Mouse (Mus musculus) heart, postnatal 0 days (tissue): ENCODE data around the gene Cyb561d1. TPM values are rescaled to one million over a fixed set of nuclear protein-coding genes. Genes with fewer than 3 reads are reported as not detected.
A peak's percentile ranks its signal among the peaks of the same experiment; 100 is the strongest.

Experiments used
- ATAC-seq: fragments of 200-750 bp; cut with Nextera tagmentation; 2 replicates; pipeline ENCODE4 v1.8.0; 2017; ENCODE audit warnings: low read depth, moderate number of reproducible peaks, moderate library complexity; ENCODE audit not compliant: insufficient read depth
- DNase-seq: peaks from one replicate; pipeline ENCODE4 v3.0.0-alpha.2; 2016; ENCODE audit warnings: low spot score
- H3K27ac ChIP-seq: fragments of 300-500 bp; sonication (generic); 2 replicates; pipeline ENCODE4 v1.5.1; 2014; ENCODE audit warnings: low read depth, mild to moderate bottlenecking
- H3K27me3 ChIP-seq: fragments of 300-500 bp; sonication (generic); 2 replicates; pipeline ENCODE4 v1.6.1; 2014; ENCODE audit warnings: low read length, mixed read lengths; ENCODE audit not compliant: control insufficient read depth, insufficient read depth
- H3K36me3 ChIP-seq: fragments of 300-500 bp; sonication (generic); replicated peaks from 2 replicates; pipeline ENCODE4 v1.6.1; 2014; ENCODE audit warnings: low read length, mixed read lengths; ENCODE audit not compliant: control insufficient read depth, insufficient read depth
- H3K4me1 ChIP-seq: fragments of 300-500 bp; sonication (generic); 2 replicates; pipeline ENCODE4 v1.6.1; 2014; ENCODE audit warnings: antibody characterized with exemption; ENCODE audit not compliant: control insufficient read depth, insufficient read depth
- H3K4me2 ChIP-seq: fragments of 300-500 bp; sonication (generic); 2 replicates; pipeline ENCODE4 v1.6.1; 2014; ENCODE audit warnings: low read depth, mild to moderate bottlenecking, low read length, moderate library complexity
- H3K4me3 ChIP-seq: fragments of 300-500 bp; sonication (generic); 2 replicates; pipeline ENCODE4 v1.5.1; 2014; ENCODE audit warnings: low read depth, low read length
- H3K9ac ChIP-seq: fragments of 300-500 bp; sonication (generic); replicated peaks from 2 replicates; pipeline ENCODE4 v1.6.1; 2014; ENCODE audit warnings: low read depth, low read length, mixed read lengths
- H3K9me3 ChIP-seq: fragments of 300-500 bp; sonication (generic); replicated peaks from 2 replicates; pipeline ENCODE4 v1.6.1; 2016; ENCODE audit warnings: low read length; ENCODE audit not compliant: control insufficient read depth
- CTCF ChIP-seq: IDR thresholded peaks from 2 replicates; pipeline ENCODE4 v1.5.1; 2016; ENCODE audit warnings: antibody characterized with exemption, control low read depth, low read depth
- EP300 ChIP-seq: IDR thresholded peaks from 2 replicates; pipeline ENCODE4 v1.6.1; 2016; ENCODE audit warnings: antibody characterized with exemption, low read depth
- WGBS: fragments of 180-500 bp; shearing (Covaris S2); extraction: QIAGEN DNeasy Blood & Tissue Kit; methylation state at CpG from one replicate; pipeline ENCODE4 v1.1.7; 2014; 5-methylcytosine and 5-hydroxymethylcytosine counted together
- polyA plus RNA-seq: library from polyadenylated mRNA; unstranded; fragments of >200 nt; fragmentation: Nextera tagmentation; extraction: Ambion mirVana; gene quantifications from 2 replicates; pipeline ENCODE4 v1.2.1, GENCODE M21; 2015
- total RNA-seq: library from RNA; depleted of rRNA; stranded (reverse); fragments of >200 nt; gene quantifications from 2 replicates; pipeline ENCODE4 v1.2.3, GENCODE M21; 2014; ENCODE audit warnings: low replicate concordance

Cyb561d1 gene
- total and polyA plus RNA-seq, 2 experiments from 2014 or later = 3.5 to 4.7 TPM

DNA sequence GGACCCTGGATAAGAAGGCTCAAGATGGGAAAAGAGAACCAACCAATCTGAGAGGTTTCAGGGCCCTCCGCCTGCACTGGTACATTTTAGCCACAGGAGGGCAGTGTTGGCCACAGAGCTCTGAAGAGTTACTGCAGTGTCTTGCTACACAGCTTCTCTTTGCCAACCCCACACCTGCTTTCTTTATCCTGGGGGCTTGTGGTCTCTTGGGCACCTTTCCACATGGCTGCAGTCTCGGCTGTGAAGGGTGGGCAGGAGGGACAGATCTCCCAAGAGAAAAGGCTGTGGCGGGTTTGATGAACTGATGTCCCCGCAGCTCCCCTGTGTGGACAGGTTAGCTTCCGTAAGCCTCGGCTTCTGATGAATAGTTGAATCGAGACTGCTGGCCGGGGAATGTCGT lies 36.2 kb downstream of the Cyb561d1 start:
- peak; percentile 66 for DNase-seq
- Histone ChIP-seq H3K4me1 (no peaks in the 10 kb centered on the region), H3K27me3 (no peaks in the 10 kb centered on the region), H3K36me3 (no peaks in the 10 kb centered on the region), H3K4me2 (no peak overlapping the region), H3K27ac (no peak overlapping the region), H3K9ac (no peak overlapping the region), H3K9me3 (no peaks in the 10 kb centered on the region), H3K4me3 (no peak overlapping the region)
- TF ChIP-seq EP300 (no peak), CTCF (peak; percentile 97)
- 26% methylated on average over 9 of the region's 9 CpGs for WGBS
- peak; percentile 53; the same call in 1 of the 2 replicates for ATAC-seq

DNA sequence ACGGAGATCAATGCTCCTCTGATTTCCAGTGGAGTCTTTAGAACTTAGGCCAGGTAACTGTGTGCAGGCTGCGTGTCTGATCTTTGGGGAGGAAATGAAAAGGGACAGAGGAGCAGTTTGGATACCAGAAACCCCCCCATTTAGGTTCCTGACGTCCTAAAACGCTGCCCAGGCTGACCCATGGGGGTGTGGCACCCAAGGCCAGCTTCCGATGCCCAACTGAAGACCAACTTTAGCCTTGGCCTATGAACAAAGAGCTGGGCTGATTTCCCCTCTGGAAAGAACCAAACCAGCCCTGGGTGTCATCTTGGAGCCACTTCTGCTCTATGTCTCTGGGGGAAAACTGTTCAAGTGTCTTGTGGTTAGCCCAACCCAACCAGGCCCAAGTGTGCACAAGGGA lies 36.9 kb downstream of the Cyb561d1 start:
- Histone ChIP-seq H3K4me1 (peaks cover 3% of the 10 kb centered on the region), H3K27ac (no peak overlapping the region), H3K4me2 (no peak overlapping the region), H3K27me3 (no peaks in the 10 kb centered on the region), H3K9ac (no peak overlapping the region), H3K36me3 (no peaks in the 10 kb centered on the region), H3K9me3 (no peaks in the 10 kb centered on the region), H3K4me3 (no peak overlapping the region)
- TF ChIP-seq CTCF (no peak), EP300 (no peak)
- WGBS = 58% methylated on average over 5 of the region's 5 CpGs
- ATAC-seq = no peak
- no peak for DNase-seq

GRCm38 (mm10) chr3:108158383-108159037 lies 42.5 kb downstream of the Cyb561d1 start:
- WGBS = 29% methylated on average over 9 of the region's 9 CpGs
- H3K4me2 ChIP-seq = peak overlapping the region; percentile 21
- TF ChIP-seq CTCF (no peak), EP300 (peak; percentile 32; the same call in 1 of the 2 replicates)
- peaks cover 14% of the 10 kb centered on the region for H3K4me1 ChIP-seq
- no peaks in the 10 kb centered on the region for H3K9me3 ChIP-seq
- no peaks in the 10 kb centered on the region for H3K27me3 ChIP-seq
- no peak overlapping the region for H3K4me3 ChIP-seq
- peak overlapping the region; percentile 73 for H3K27ac ChIP-seq
- ATAC-seq (peak; percentile 84), DNase-seq (peak; percentile 75)
- no peaks in the 10 kb centered on the region for H3K36me3 ChIP-seq
- no peak overlapping the region for H3K9ac ChIP-seq

DNA sequence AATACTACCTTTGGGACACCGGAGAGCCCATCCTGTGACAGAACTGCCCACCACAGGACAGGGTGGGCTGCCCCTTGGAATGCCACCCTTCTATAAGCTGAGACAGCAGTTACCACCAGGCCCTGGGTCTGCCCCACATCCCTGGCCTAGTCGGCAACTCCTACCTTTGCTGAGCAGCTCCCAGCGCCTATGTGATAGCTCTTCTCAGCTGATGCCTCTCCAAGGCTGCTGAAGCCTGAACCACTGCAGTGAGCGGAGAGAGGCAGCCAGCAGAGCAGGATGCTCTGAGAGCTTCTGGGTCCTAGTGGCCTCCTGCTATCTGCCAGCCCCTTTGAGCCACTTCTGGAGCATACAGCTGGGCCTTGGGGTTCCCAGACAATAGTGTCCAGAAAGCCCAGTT lies 46.4 kb downstream of the Cyb561d1 start, which contains the start of gene Gpr61:
Gene Gpr61 (minus strand): TSS at position 227 of the 400 bp plus-strand sequence.
- WGBS = 38% methylated on average over 4 of the region's 4 CpGs
- no peak for TF ChIP-seq CTCF
- TF ChIP-seq EP300 = no peak
- Histone ChIP-seq H3K9ac (no peak within 1 kb of the TSS), H3K36me3 (no peaks in the 10 kb centered on the region), H3K9me3 (no peaks in the 10 kb centered on the region), H3K27ac (no peak within 1 kb of the TSS), H3K4me2 (no peak within 1 kb of the TSS), H3K4me1 (peaks cover 14% of the 10 kb centered on the region), H3K27me3 (no peaks in the 10 kb centered on the region), H3K4me3 (no peak within 1 kb of the TSS)
- no peak for ATAC-seq
- DNase-seq = no peak

DNA sequence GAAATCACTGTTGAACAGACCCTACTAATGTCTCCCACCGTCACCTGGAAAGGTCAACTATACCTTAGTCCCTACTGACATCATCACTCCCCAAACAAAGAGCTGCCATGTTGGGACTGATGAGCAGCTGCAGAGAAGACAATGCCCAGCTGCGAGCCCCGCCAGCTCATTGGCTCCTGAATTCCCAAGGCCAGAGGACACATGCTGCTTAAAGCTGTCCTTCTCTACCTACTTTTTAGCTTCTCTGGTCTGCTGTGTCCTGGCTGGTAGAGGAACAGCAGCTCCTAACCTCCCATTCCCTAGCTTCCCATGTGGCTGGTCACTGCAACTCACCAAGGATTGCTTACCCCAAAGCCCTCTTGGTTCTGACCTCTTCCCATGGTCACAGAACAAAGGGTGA lies 48.7 kb downstream of the Cyb561d1 start:
- ATAC-seq = no peak

More for the DNA sequence above, 48.7 kb downstream of the Cyb561d1 start:
- H3K36me3 ChIP-seq = no peaks in the 10 kb centered on the region
- no peaks in the 10 kb centered on the region for H3K9me3 ChIP-seq
- H3K4me2 ChIP-seq = no peak overlapping the region
- no peak for TF ChIP-seq CTCF
- no peak for TF ChIP-seq EP300
- no peak overlapping the region for H3K9ac ChIP-seq
- no peaks in the 10 kb centered on the region for H3K27me3 ChIP-seq
- DNase-seq = no peak
- H3K4me3 ChIP-seq = no peak overlapping the region
- WGBS = 86% methylated on average over 3 of the region's 3 CpGs
- H3K4me1 ChIP-seq = peaks cover 2% of the 10 kb centered on the region; the same call in 1 of the 2 replicates
- no peak overlapping the region for H3K27ac ChIP-seq
